Mouse (Mus musculus) midbrain, embryonic 14.5 days (tissue): Measurements from ENCODE around the gene Tmem266. TPM values are rescaled to one million over a fixed set of nuclear protein-coding genes. Genes with fewer than 3 reads are reported as not detected.

Experiments
- ATAC-seq: fragments of 200-750 bp; cut with Nextera tagmentation; 2 replicates; pipeline ENCODE4 v1.8.0; 2017; ENCODE audit warnings: moderate number of reproducible peaks, moderate library complexity; ENCODE audit not compliant: low FRiP score, low TSS enrichment
- DNase-seq: peaks from one replicate; pipeline ENCODE4 v3.0.0-alpha.2; 2015
- H3K27ac ChIP-seq: fragments of 300-500 bp; sonication (generic); replicated peaks from 2 replicates; pipeline ENCODE4 v1.5.1; 2014; ENCODE audit warnings: mild to moderate bottlenecking, low read depth, low read length, moderate library complexity
- H3K27me3 ChIP-seq: fragments of 300-500 bp; sonication (generic); 2 replicates; pipeline ENCODE4 v1.6.1; 2014; ENCODE audit warnings: low read length, control low read depth, mixed read lengths; ENCODE audit not compliant: control insufficient read depth, insufficient read depth
- H3K36me3 ChIP-seq: fragments of 300-500 bp; sonication (generic); 2 replicates; pipeline ENCODE4 v1.6.1; 2014; ENCODE audit warnings: low read length, control low read depth; ENCODE audit not compliant: control insufficient read depth, insufficient read depth
- H3K4me1 ChIP-seq: fragments of 300-500 bp; sonication (generic); 2 replicates; pipeline ENCODE4 v1.6.1; 2014; ENCODE audit warnings: mild to moderate bottlenecking, antibody characterized with exemption, low read length, control low read depth; ENCODE audit not compliant: control insufficient read depth, insufficient read depth
- H3K4me2 ChIP-seq: fragments of 300-500 bp; sonication (generic); 2 replicates; pipeline ENCODE4 v1.6.1; 2014; ENCODE audit warnings: mild to moderate bottlenecking, low read length, moderate library complexity
- H3K4me3 ChIP-seq: fragments of 300-500 bp; sonication (generic); replicated peaks from 2 replicates; pipeline ENCODE4 v1.5.1; 2014; ENCODE audit warnings: low read depth, low read length
- H3K9ac ChIP-seq: fragments of 300-500 bp; sonication (generic); replicated peaks from 2 replicates; pipeline ENCODE4 v1.6.1; 2014; ENCODE audit warnings: mild to moderate bottlenecking, low read length, moderate library complexity
- H3K9me3 ChIP-seq: fragments of 300-500 bp; sonication (generic); 2 replicates; pipeline ENCODE4 v1.6.1; 2016; ENCODE audit warnings: low read length, control low read depth, mixed read lengths; ENCODE audit not compliant: control insufficient read depth
- WGBS: fragments of 180-500 bp; shearing (Covaris S2); extraction: QIAGEN DNeasy Blood & Tissue Kit; methylation state at CpG from one replicate; pipeline ENCODE4 v1.1.7; 2014; 5-methylcytosine and 5-hydroxymethylcytosine counted together
- polyA plus RNA-seq: library from polyadenylated mRNA; unstranded; fragments of >200 nt; fragmentation: Nextera tagmentation; extraction: Ambion mirVana; gene quantifications from 2 replicates; pipeline ENCODE4 v1.2.1, GENCODE M21; 2014

Gene Tmem266
- polyA plus RNA-seq, 1 experiment from 2014 or later: 2.4 TPM

DNA sequence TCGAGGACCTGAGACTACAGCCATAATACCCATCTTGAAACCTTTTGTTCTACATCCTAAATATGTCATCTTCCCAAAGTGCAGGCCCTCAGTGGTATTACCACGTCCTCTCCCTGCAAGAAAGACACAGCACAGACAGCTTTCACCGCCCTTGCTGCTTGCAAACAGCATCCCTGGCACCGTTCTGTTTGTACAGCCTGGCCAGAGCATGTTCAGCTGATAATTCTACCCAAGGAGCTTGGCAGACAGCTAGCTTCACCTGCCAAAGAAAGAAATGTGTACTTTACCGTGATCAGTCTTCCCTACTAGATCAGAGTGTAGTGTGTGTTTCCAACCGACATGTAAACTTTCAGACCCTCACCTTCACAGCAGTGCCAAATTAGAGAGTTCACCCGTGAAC is 45.2 kb downstream of the Tmem266 start:
- no peak overlapping the region for H3K27ac ChIP-seq
- no peak overlapping the region for H3K4me2 ChIP-seq
- WGBS: 85% methylated on average over 7 of the region's 7 CpGs
- no peaks in the 10 kb centered on the region for H3K9me3 ChIP-seq
- H3K4me1 ChIP-seq: no peaks in the 10 kb centered on the region
- H3K4me3 ChIP-seq: no peak overlapping the region
- ATAC-seq (no peak), DNase-seq (no peak)
- H3K9ac ChIP-seq: no peak overlapping the region
- H3K36me3 ChIP-seq: no peaks in the 10 kb centered on the region
- no peaks in the 10 kb centered on the region for H3K27me3 ChIP-seq

DNA sequence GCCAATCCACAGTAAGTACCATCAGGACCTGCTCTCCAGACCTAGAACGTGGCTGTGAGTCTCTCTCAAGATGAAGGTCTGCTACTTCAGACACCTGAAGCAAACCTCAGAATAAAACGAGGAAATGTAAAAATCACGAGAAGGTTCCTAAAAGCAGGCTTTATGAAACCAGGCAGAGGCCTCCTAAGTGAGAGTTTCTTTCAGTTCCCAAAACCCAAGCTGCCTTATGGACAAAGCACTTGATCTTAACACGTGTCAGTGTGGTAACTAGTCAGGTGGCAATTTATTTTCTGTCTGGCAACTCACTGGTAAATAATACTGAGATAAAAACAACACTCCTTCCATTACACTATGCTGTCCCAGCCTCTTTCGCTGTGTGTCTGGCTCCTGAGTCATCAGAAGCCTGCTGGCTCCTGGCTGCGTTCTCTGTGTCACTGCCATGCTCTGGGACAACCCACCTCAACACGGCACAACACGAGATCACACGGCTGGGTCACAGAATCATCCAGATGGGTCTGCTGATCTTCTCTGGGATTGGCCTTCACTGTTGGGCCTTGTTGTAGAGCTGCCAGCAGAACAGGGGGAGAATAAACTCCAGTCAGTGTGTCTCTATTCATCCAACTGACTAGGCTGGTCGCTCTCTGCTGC is 51.0 kb downstream of the Tmem266 start:
- DNase-seq: no peak
- Histone ChIP-seq H3K27me3 (no peaks in the 10 kb centered on the region), H3K9ac (no peak overlapping the region), H3K4me3 (no peak overlapping the region), H3K36me3 (no peaks in the 10 kb centered on the region), H3K9me3 (no peaks in the 10 kb centered on the region), H3K27ac (no peak overlapping the region), H3K4me2 (no peak overlapping the region), H3K4me1 (no peaks in the 10 kb centered on the region)
- 92% methylated on average over 10 of the region's 10 CpGs for WGBS
- no peak for ATAC-seq

DNA sequence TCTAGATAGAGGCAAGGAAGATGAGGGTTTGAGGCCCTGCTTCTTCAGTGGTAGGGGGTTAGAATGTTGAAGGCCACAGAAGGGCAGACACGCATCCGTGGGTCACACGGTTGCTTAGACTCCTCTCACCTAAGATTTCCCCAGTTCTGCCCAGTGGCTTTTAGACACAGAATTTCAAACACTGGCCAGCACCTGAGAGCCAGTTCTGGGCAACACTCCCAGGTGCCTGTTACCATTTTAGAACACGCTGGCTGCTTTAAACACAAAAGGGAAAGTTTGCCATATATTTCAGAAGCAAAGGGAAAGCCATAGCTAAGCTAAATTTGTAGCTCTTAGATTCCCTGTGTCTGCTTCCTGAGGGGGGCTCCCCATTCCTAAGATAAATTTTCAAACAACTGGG is 54.7 kb downstream of the Tmem266 start:
- Histone ChIP-seq H3K9ac (no peak overlapping the region), H3K4me1 (no peaks in the 10 kb centered on the region), H3K36me3 (no peaks in the 10 kb centered on the region), H3K9me3 (no peaks in the 10 kb centered on the region), H3K27me3 (no peaks in the 10 kb centered on the region), H3K4me2 (no peak overlapping the region), H3K4me3 (no peak overlapping the region), H3K27ac (no peak overlapping the region)
- ATAC-seq (no peak), DNase-seq (no peak)
- WGBS: 98% methylated on average over 4 of the region's 4 CpGs

DNA sequence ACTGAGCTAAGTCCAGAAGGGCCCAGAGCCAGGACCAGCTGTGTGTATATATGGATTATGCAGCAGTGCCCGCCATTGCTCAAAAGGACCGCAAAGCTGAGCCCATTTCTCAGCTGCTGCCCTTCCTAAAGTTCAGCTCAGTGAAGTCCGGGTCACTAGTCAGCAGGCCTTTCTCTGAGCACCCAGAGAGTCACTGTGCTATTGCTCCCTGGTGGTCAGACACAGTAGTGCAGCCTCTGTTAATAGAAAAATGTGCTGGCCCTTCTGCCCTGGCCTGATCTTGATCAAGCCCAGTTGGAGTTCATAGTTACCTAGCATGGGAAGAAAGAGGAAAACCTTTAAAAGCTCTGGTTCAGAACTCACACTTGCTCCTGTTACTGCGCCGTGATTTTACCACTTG is 55.7 kb downstream of the Tmem266 start:
- no peak overlapping the region for H3K9ac ChIP-seq
- H3K27ac ChIP-seq: no peak overlapping the region
- DNase-seq (peak; percentile 56), ATAC-seq (no peak)
- no peak overlapping the region for H3K4me2 ChIP-seq
- no peaks in the 10 kb centered on the region for H3K36me3 ChIP-seq
- no peaks in the 10 kb centered on the region for H3K27me3 ChIP-seq
- no peaks in the 10 kb centered on the region for H3K9me3 ChIP-seq
- no peak overlapping the region for H3K4me3 ChIP-seq
- WGBS: 30% methylated on average over 5 of the region's 5 CpGs
- H3K4me1 ChIP-seq: no peaks in the 10 kb centered on the region

DNA sequence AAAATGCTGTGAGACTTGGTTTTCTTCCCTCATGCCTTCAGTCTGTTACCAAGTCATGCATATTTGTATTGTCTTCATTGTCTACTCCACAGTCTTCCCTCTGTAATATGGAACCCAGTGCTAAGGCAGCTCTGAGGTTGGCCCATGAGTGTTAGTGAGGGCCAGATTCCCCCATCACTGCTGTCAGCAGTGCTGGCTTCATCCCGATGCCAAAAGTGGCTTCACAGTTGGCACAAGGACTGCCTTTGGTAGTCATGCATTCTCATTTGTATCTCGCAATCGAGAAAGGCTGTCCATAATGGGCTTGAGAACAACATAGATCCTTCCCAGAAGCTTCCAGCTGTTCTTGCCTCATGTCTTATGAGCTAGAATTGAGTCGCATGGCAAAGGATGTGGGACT is 59.4 kb downstream of the Tmem266 start:
- H3K36me3 ChIP-seq: no peaks in the 10 kb centered on the region

DNA sequence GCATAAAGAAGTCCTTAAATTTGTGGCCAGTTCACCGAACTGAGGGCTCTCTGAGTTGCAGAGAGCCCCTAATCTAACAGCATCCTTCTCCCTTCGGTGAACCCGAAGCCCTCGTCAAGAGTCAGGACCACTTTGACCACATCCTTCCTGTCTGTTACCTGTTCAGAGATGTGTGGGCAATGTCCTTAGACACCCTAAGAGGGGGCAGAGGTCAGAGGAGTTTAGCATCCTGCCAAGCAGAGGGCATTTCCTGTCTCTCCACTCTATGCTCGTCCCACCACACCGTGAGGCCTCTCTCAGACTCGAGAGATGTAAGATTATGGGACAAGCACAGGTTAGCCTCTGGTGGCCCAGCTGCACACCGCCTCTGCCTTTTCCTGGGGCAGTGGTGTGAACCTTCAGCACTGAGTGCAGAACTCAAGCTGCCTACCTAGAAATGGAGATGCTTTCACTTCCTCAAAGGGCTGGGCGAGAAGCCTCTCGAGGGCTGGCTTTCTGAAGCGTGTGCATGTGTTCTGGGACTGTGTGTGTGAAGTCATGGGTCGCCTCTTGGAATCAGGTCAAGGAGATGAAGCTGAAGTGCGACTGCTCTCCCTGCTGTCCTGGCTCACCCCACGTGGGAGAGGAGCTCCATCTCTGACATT is 61.3 kb downstream of the Tmem266 start:
- no peak for DNase-seq
- no peaks in the 10 kb centered on the region for H3K4me1 ChIP-seq
- H3K4me3 ChIP-seq: no peak overlapping the region

More for the DNA sequence above, 59.4 kb downstream of the Tmem266 start:
- Histone ChIP-seq H3K27ac (no peak overlapping the region), H3K4me2 (no peak overlapping the region), H3K4me3 (no peak overlapping the region), H3K9ac (no peak overlapping the region), H3K4me1 (no peaks in the 10 kb centered on the region), H3K27me3 (no peaks in the 10 kb centered on the region), H3K9me3 (no peaks in the 10 kb centered on the region)
- no peak for DNase-seq
- WGBS: 94% methylated on average over 4 of the region's 4 CpGs
- no peak for ATAC-seq

DNA sequence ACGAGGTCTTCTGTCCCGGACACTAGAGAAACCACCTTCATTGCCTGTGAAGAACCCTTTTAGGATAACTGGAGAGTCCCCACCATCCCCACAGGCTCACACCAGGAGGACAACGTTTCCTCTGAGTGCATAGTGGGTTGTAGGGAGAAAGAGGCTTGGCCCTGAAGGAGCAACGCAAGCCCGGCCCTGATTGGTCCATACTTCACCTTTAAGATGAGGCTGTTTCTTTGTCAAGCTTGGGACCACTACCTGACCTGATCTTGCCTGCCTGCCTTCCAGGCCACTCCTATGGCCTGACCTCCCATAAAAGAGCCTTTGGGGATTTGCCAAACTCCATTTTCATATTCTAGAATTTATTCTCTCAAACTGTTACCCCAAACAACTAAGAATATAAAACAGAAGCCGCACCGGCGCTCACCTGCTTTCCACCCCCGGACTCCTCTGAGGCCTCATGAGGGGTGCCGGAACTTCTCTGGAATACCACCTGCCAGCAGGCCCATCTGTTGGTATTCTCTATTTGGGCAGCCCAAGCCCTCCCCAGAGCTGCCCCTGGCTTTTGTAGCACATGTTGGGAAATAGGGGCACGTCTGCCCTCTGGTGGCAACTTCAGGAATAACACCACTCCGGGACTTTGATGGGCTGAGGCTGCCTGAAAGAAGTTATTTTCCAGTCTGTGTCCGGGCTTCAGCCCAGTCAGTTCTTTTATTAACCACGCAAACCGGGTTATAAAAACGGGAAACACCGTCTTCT is 65.4 kb downstream of the Tmem266 start:
- Histone ChIP-seq H3K4me2 (no peak overlapping the region), H3K9me3 (no peaks in the 10 kb centered on the region), H3K4me1 (no peaks in the 10 kb centered on the region), H3K9ac (no peak overlapping the region), H3K4me3 (no peak overlapping the region), H3K27me3 (no peaks in the 10 kb centered on the region), H3K27ac (no peak overlapping the region), H3K36me3 (no peaks in the 10 kb centered on the region)
- 30% methylated on average over 17 of the region's 17 CpGs for WGBS
- peak; percentile 88 for DNase-seq
- ATAC-seq: peak; percentile 43; the same call in 1 of the 2 replicates

More for the DNA sequence above, 61.3 kb downstream of the Tmem266 start:
- H3K9ac ChIP-seq: no peak overlapping the region
- H3K4me2 ChIP-seq: no peak overlapping the region
- H3K9me3 ChIP-seq: no peaks in the 10 kb centered on the region
- WGBS: 89% methylated on average over 14 of the region's 14 CpGs
- no peaks in the 10 kb centered on the region for H3K36me3 ChIP-seq
- ATAC-seq: no peak
- H3K27ac ChIP-seq: no peak overlapping the region
- H3K27me3 ChIP-seq: no peaks in the 10 kb centered on the region

DNA sequence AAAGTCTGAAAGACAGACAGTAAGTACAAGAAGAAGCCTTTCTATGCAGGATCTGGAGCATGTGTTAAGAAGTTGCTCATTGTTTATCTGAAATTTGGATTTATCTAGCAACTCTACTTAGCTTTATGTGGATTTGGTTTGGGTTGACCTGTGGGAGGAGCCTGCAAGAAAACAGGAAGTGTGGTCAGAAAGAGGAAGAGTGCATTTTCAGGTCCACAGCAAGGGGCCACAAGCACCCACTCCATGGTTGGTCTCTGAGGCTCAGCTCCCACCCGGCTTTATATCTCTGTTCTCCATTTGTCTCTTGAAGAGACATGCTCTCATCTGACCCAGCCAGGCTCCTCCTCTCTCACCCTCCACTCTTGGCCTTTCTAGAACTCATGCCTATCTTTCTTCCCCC is 68.9 kb downstream of the Tmem266 start:
- 89% methylated on average over 1 of the region's 1 CpGs for WGBS
- ATAC-seq (no peak), DNase-seq (no peak)
- Histone ChIP-seq H3K27ac (no peak overlapping the region), H3K9me3 (no peaks in the 10 kb centered on the region), H3K4me3 (no peak overlapping the region), H3K27me3 (no peaks in the 10 kb centered on the region), H3K36me3 (no peaks in the 10 kb centered on the region), H3K9ac (no peak overlapping the region), H3K4me2 (no peak overlapping the region), H3K4me1 (no peaks in the 10 kb centered on the region)
